Mouse (Mus musculus) myocyte (in vitro differentiated cells): ENCODE results near the gene Btrc. TPM values are rescaled to one million over a fixed set of nuclear protein-coding genes. Genes with fewer than 3 reads are reported as not detected.

ENCODE experiments used
- H3K27me3 ChIP-seq: one replicate; pipeline ENCODE4 v1.6.1; 2011; ENCODE audit not compliant: control insufficient read depth, insufficient read depth, insufficient read length
- H3K36me3 ChIP-seq: one replicate; pipeline ENCODE4 v1.6.1; 2011; ENCODE audit not compliant: control insufficient read depth, insufficient read depth
- H3K4me2 ChIP-seq: one replicate; pipeline ENCODE4 v1.6.1; 2011; ENCODE audit warnings: low read depth, control low read depth
- H3K4me3 ChIP-seq: one replicate; pipeline ENCODE4 v1.5.1; 2011; ENCODE audit warnings: mild to moderate bottlenecking, control low read depth, moderate library complexity
- H3K79me2 ChIP-seq: one replicate; pipeline ENCODE4 v1.6.1; 2011; ENCODE audit not compliant: control insufficient read depth, insufficient read depth
- H3ac ChIP-seq: one replicate; pipeline ENCODE4 v1.6.1; 2011; ENCODE audit not compliant: control insufficient read depth, insufficient read length
- CEBPB ChIP-seq: IDR thresholded peaks from 2 replicates; pipeline ENCODE4 v1.6.1; 2011; ENCODE audit warnings: mild to moderate bottlenecking, moderate library complexity; ENCODE audit not compliant: poor library complexity, insufficient read depth, severe bottlenecking
- E2F4 ChIP-seq: IDR thresholded peaks from one replicate; pipeline ENCODE4 v1.6.1; 2011; ENCODE audit warnings: mild to moderate bottlenecking, control low read depth, moderate library complexity; ENCODE audit not compliant: insufficient read depth
- MAX ChIP-seq: IDR thresholded peaks from one replicate; pipeline ENCODE4 v1.6.1; 2011; ENCODE audit warnings: low read depth, mild to moderate bottlenecking, control low read depth
- MYOD1 ChIP-seq, 3 experiments: IDR thresholded peaks; one replicate each; pipeline ENCODE4 v1.6.1; 2011; ENCODE audit warnings: control low read depth in 2 of 3, low read depth in 2 of 3, mild to moderate bottlenecking in 2 of 3, moderate library complexity in 1 of 3; ENCODE audit not compliant: insufficient read length in 2 of 3, control insufficient read depth in 1 of 3
- MYOG ChIP-seq, 3 experiments: IDR thresholded peaks; one replicate each; pipeline ENCODE4 v1.6.1; 2011; ENCODE audit warnings: control low read depth in 2 of 3, low read depth in 2 of 3, mild to moderate bottlenecking in 2 of 3; ENCODE audit not compliant: insufficient read length in 2 of 3, control insufficient read depth in 1 of 3, insufficient read depth in 1 of 3
- POLR2A ChIP-seq: IDR thresholded peaks from one replicate; pipeline ENCODE4 v1.6.1; 2011; ENCODE audit warnings: low read depth, mild to moderate bottlenecking, control low read depth, moderate library complexity; ENCODE audit not compliant: insufficient read length
- POLR2AphosphoS2 ChIP-seq: IDR thresholded peaks from one replicate; pipeline ENCODE4 v1.6.1; 2011; ENCODE audit warnings: low read depth, control low read depth; ENCODE audit not compliant: insufficient read length
- REST ChIP-seq: IDR thresholded peaks from one replicate; pipeline ENCODE4 v1.6.1; 2011; ENCODE audit warnings: mild to moderate bottlenecking, control low read depth, moderate library complexity; ENCODE audit not compliant: insufficient read depth, insufficient read length
- SRF ChIP-seq: IDR thresholded peaks from one replicate; pipeline ENCODE4 v1.6.1; 2011; ENCODE audit warnings: low read depth; ENCODE audit not compliant: control insufficient read depth, insufficient read length
- TCF12 ChIP-seq: IDR thresholded peaks from one replicate; pipeline ENCODE4 v1.6.1; 2011; ENCODE audit warnings: mild to moderate bottlenecking, control low read depth; ENCODE audit not compliant: poor library complexity, insufficient read depth, severe bottlenecking
- TCF3 ChIP-seq: IDR thresholded peaks from one replicate; pipeline ENCODE4 v1.6.1; 2011; ENCODE audit warnings: low read depth, control low read depth; ENCODE audit not compliant: insufficient read length
- USF1 ChIP-seq: IDR thresholded peaks from one replicate; pipeline ENCODE4 v1.6.1; 2011; ENCODE audit warnings: low read depth, mild to moderate bottlenecking, control low read depth, moderate library complexity
- polyA plus RNA-seq: library from polyadenylated mRNA; unstranded; fragments of >200 nt; fragmentation: generic; extraction: Trizol; gene quantifications from one replicate; pipeline ENCODE4 v1.2.1, GENCODE M21; 2012; ENCODE audit warnings: missing spikeins

The Btrc gene
- polyA plus RNA-seq, 1 experiment: 17.0 TPM

- Histone ChIP-seq H3K79me2 (no peaks in the 10 kb centered on the region), H3K36me3 (no peaks in the 10 kb centered on the region), H3K4me2 (no peak overlapping the region)
These were observed 190.6 kb downstream of the Btrc start for GRCm38 (mm10) chr19:45554136-45554535.

GRCm38 (mm10) chr19:45560153-45560890 lies 196.8 kb downstream of the Btrc start, which contains the start of the genes Poll and Gm17018:
Gene Poll (minus strand): TSS chr19:45560531.
Gene Gm17018 (plus strand): TSS chr19:45560615.
- H3K79me2 ChIP-seq: peaks cover 4% of the 10 kb centered on the region
- H3K4me3 ChIP-seq: peak within 1 kb of the TSS; percentile 69
- peak in 2 of 3 experiments; percentile 49 to 67 for TF ChIP-seq MYOD1 (IDR thresholded peaks at IDR 0.05; ENCODE audit: control insufficient read depth in 1 of 3, insufficient read length in 2 of 3, low read depth in 2 of 3)
- no peak for TF ChIP-seq MAX
- TF ChIP-seq REST: no peak
- TF ChIP-seq POLR2A: peak; percentile 49
- peak; percentile 30 for TF ChIP-seq POLR2AphosphoS2
- TF ChIP-seq USF1: no peak
- no peak for TF ChIP-seq CEBPB
- TF ChIP-seq E2F4: peak; percentile 38
- TF ChIP-seq MYOG (IDR thresholded peaks at IDR 0.05; ENCODE audit: control insufficient read depth in 1 of 3, insufficient read depth in 1 of 3, insufficient read length in 2 of 3, low read depth in 2 of 3): peak in 2 of 3 experiments; percentile 47 to 65
- no peak for TF ChIP-seq SRF
- no peak for TF ChIP-seq TCF12

More at GRCm38 (mm10) chr19:45554136-45554535, 190.6 kb downstream of the Btrc start:
- TF ChIP-seq SRF: no peak
- TF ChIP-seq USF1: no peak
- no peak for TF ChIP-seq MYOD1 (IDR thresholded peaks at IDR 0.05; ENCODE audit: control insufficient read depth in 1 of 3, insufficient read length in 2 of 3, low read depth in 2 of 3)
- no peak for TF ChIP-seq MAX
- TF ChIP-seq MYOG (IDR thresholded peaks at IDR 0.05; ENCODE audit: control insufficient read depth in 1 of 3, insufficient read depth in 1 of 3, insufficient read length in 2 of 3, low read depth in 2 of 3): no peak
- no peak for TF ChIP-seq POLR2A
- no peak for TF ChIP-seq TCF12
- no peak for TF ChIP-seq REST
- no peak for TF ChIP-seq TCF3
- TF ChIP-seq CEBPB: no peak
- no peak for TF ChIP-seq E2F4
- no peak for TF ChIP-seq POLR2AphosphoS2
- no peak overlapping the region for H3K4me3 ChIP-seq
- H3K27me3 ChIP-seq: no peaks in the 10 kb centered on the region
- H3ac ChIP-seq: no peak overlapping the region

GRCm38 (mm10) chr19:45565925-45566715 lies 202.6 kb downstream of the Btrc start:
- no peaks in the 10 kb centered on the region for H3K27me3 ChIP-seq
- no peaks in the 10 kb centered on the region for H3K79me2 ChIP-seq
- H3K4me2 ChIP-seq: no peak overlapping the region
- H3K4me3 ChIP-seq: no peak overlapping the region
- no peak overlapping the region for H3ac ChIP-seq
- H3K36me3 ChIP-seq: no peaks in the 10 kb centered on the region
- TF ChIP-seq MYOG (IDR thresholded peaks at IDR 0.05; ENCODE audit: control insufficient read depth in 1 of 3, insufficient read depth in 1 of 3, insufficient read length in 2 of 3, low read depth in 2 of 3) (no peak), MAX (no peak), POLR2AphosphoS2 (no peak), SRF (no peak), REST (no peak), MYOD1 (IDR thresholded peaks at IDR 0.05; ENCODE audit: control insufficient read depth in 1 of 3, insufficient read length in 2 of 3, low read depth in 2 of 3) (no peak), TCF3 (no peak), TCF12 (no peak)

More at GRCm38 (mm10) chr19:45560153-45560890, 196.8 kb downstream of the Btrc start, which contains the start of the genes Poll and Gm17018:
- no peaks in the 10 kb centered on the region for H3K36me3 ChIP-seq
- H3K27me3 ChIP-seq: no peaks in the 10 kb centered on the region
- peak within 1 kb of the TSS; percentile 74 for H3K4me2 ChIP-seq
- H3ac ChIP-seq: peak within 1 kb of the TSS; percentile 29

GRCm38 (mm10) chr19:45567367-45567766 lies 203.8 kb downstream of the Btrc start:
- TF ChIP-seq USF1: no peak
- TF ChIP-seq MYOD1 (IDR thresholded peaks at IDR 0.05; ENCODE audit: control insufficient read depth in 1 of 3, insufficient read length in 2 of 3, low read depth in 2 of 3): no peak
- TF ChIP-seq REST: no peak
- no peak for TF ChIP-seq CEBPB
- no peak for TF ChIP-seq MYOG (IDR thresholded peaks at IDR 0.05; ENCODE audit: control insufficient read depth in 1 of 3, insufficient read depth in 1 of 3, insufficient read length in 2 of 3, low read depth in 2 of 3)
- TF ChIP-seq MAX: no peak
- Histone ChIP-seq H3K27me3 (no peaks in the 10 kb centered on the region), H3K79me2 (no peaks in the 10 kb centered on the region), H3K4me3 (no peak overlapping the region), H3K4me2 (no peak overlapping the region), H3ac (no peak overlapping the region), H3K36me3 (peaks cover 3% of the 10 kb centered on the region)
